ENCODE assay signal across 25 mouse cellular contexts in genomic region chr14:25206855-25207254, GRCm38 (mm10).
DNase-seq lines count a peak whose midpoint lies in the region; ATAC-seq and TF ChIP-seq lines count a peak whose summit lies in the region.
"Had no signal": no experiment of that assay in that cellular context is flagged by ENCODE, and none has a peak within 500 bp of the region (broad histone marks: within the 10 kb centered on the region; RNA-seq: fewer than 3 reads in every experiment).

No protein-coding gene starts in this region.

- no peak overlapping the region for H3K4me2 ChIP-seq in heart, embryonic 13.5 days
- no peak overlapping the region for H3K4me2 ChIP-seq in kidney, postnatal 0 days (ENCODE audit: low read length)
- H3K4me2 ChIP-seq: forebrain, embryonic 15.5 days; heart, embryonic 12.5 days; hindbrain, embryonic 13.5 days; lung, embryonic 15.5 days; neural tube, embryonic 12.5 days had no signal

- H3K9me3 ChIP-seq in heart, embryonic 13.5 days: no peaks in the 10 kb centered on the region
- no peaks in the 10 kb centered on the region for H3K9me3 ChIP-seq in kidney, postnatal 0 days (replicated peaks; ENCODE audit: low read length)
- H3K9me3 ChIP-seq in limb, embryonic 10.5 days (replicated peaks): no peaks in the 10 kb centered on the region
- H3K9me3 ChIP-seq: forebrain, embryonic 15.5 days; heart, embryonic 12.5 days; hindbrain, embryonic 13.5 days; lung, embryonic 15.5 days; megakaryocyte, embryonic 14.5 days; neural tube, embryonic 12.5 days had no signal

- H3K27ac ChIP-seq in heart, embryonic 13.5 days (replicated peaks): 0 out of 2 replicates have a peak overlapping the region, but pooled peaks have one; percentile 24
- H3K27ac ChIP-seq in kidney, postnatal 0 days: peak overlapping the region; percentile 87
- H3K27ac ChIP-seq in limb, embryonic 10.5 days: peak overlapping the region; percentile 75
- H3K27ac ChIP-seq in small intestine, adult 2 months (ENCODE audit: insufficient read depth, low read depth, low read length): peak overlapping the region; percentile 88
- H3K27ac ChIP-seq: forebrain, embryonic 15.5 days; hindbrain, embryonic 13.5 days; liver, embryonic 14.5 days; lung, embryonic 15.5 days; neural tube, embryonic 12.5 days had no signal

- ATAC-seq in heart, embryonic 13.5 days (ENCODE audit: extremely low read depth, insufficient number of reproducible peaks, low FRiP score, low TSS enrichment): no peak
- no peak for ATAC-seq in kidney, postnatal 0 days (replicated peaks; ENCODE audit: low FRiP score, low read depth)
- ATAC-seq: CD4-positive, CD25-positive, alpha-beta regulatory T cell, adult 4 months; forebrain, embryonic 15.5 days had no signal

- no peak for TF ChIP-seq POLR2A in small intestine, adult 2 months (IDR thresholded peaks at IDR 0.05; ENCODE audit: low read depth, low read length)

- no peak for TF ChIP-seq CTCF in kidney, postnatal 0 days (IDR thresholded peaks at IDR 0.05; ENCODE audit: low read depth)
- no peak for TF ChIP-seq CTCF in small intestine, adult 2 months (IDR thresholded peaks at IDR 0.05; ENCODE audit: extremely low read depth, insufficient read length, insufficient replicate concordance, low read depth, low read length)

- DNase-seq in heart, postnatal 25 days (ENCODE audit: low spot score): no peak
- DNase-seq in kidney, postnatal 0 days (ENCODE audit: low spot score): no peak
- DNase-seq in kidney, postnatal 4 days: no peak
- DNase-seq in limb, embryonic 10.5 days (ENCODE audit: low spot score): no peak
- DNase-seq in embryo, embryonic 11 days: no peak
- DNase-seq: adrenal gland, postnatal 25 days; cerebellum, adult 8-10 months; cerebellum, postnatal 36 days; heart, adult 11 months; heart, postnatal 36 days; lung, postnatal 36 days; midbrain, embryonic 14.5 days; right cerebral cortex, postnatal 14 days; spleen, adult 18-20 months had no signal

- intact Hi-C loops in heart, postnatal 25 days (cut with DNase I): no loop called here

- H3K27me3 ChIP-seq in heart, embryonic 13.5 days (replicated peaks): no peaks in the 10 kb centered on the region
- no peaks in the 10 kb centered on the region for H3K27me3 ChIP-seq in kidney, postnatal 0 days (ENCODE audit: insufficient read depth, low read length)
- no peaks in the 10 kb centered on the region for H3K27me3 ChIP-seq in limb, embryonic 10.5 days (ENCODE audit: low read depth, poor library complexity, severe bottlenecking)
- no peaks in the 10 kb centered on the region for H3K27me3 ChIP-seq in small intestine, adult 2 months (ENCODE audit: control insufficient read depth, insufficient read depth, low read length)
- H3K27me3 ChIP-seq: forebrain, embryonic 15.5 days; heart, embryonic 12.5 days; lung, embryonic 15.5 days; neural tube, embryonic 12.5 days had no signal

- H3K4me3 ChIP-seq in heart, embryonic 13.5 days: no peak overlapping the region
- no peak overlapping the region for H3K4me3 ChIP-seq in kidney, postnatal 0 days (replicated peaks; ENCODE audit: low read depth, low read length)
- no peak overlapping the region for H3K4me3 ChIP-seq in limb, embryonic 10.5 days
- no peak overlapping the region for H3K4me3 ChIP-seq in small intestine, adult 2 months (ENCODE audit: low read depth, low read length)
- H3K4me3 ChIP-seq: erythroblast, embryonic 14.5 days; forebrain, embryonic 15.5 days; heart, embryonic 12.5 days; hindbrain, embryonic 13.5 days; lung, embryonic 15.5 days; megakaryocyte, embryonic 14.5 days; neural tube, embryonic 12.5 days had no signal

- WGBS in heart, embryonic 13.5 days: 73% methylated on average over 4 of the region's 4 CpGs
- 43% methylated on average over 4 of the region's 4 CpGs for WGBS in kidney, postnatal 0 days
- 72% methylated on average over 4 of the region's 4 CpGs for WGBS in limb, embryonic 10.5 days
- WGBS in small intestine, adult 2 months: 80% methylated on average over 4 of the region's 4 CpGs

- peak overlapping the region; percentile 42; the same call in 1 of the 2 replicates for H3K9ac ChIP-seq in heart, embryonic 13.5 days
- H3K9ac ChIP-seq in kidney, postnatal 0 days (ENCODE audit: low read depth, low read length): 0 out of 2 replicates have a peak overlapping the region, but pooled peaks have one; percentile 23
- H3K9ac ChIP-seq: forebrain, embryonic 15.5 days; heart, embryonic 12.5 days; hindbrain, embryonic 13.5 days; liver, embryonic 14.5 days; lung, embryonic 15.5 days; neural tube, embryonic 12.5 days had no signal

- H3K4me1 ChIP-seq in heart, embryonic 13.5 days: peaks cover 25% of the 10 kb centered on the region
- peaks cover 35% of the 10 kb centered on the region for H3K4me1 ChIP-seq in kidney, postnatal 0 days (replicated peaks; ENCODE audit: insufficient read depth, low read length)
- H3K4me1 ChIP-seq in limb, embryonic 10.5 days: peaks cover 47% of the 10 kb centered on the region
- H3K4me1 ChIP-seq in small intestine, adult 2 months (ENCODE audit: control insufficient read depth, insufficient read depth, insufficient read length, low read length): peaks cover 50% of the 10 kb centered on the region
- H3K4me1 ChIP-seq: forebrain, embryonic 15.5 days; megakaryocyte, embryonic 14.5 days; neural tube, embryonic 12.5 days had no signal

- H3K36me3 ChIP-seq in heart, embryonic 13.5 days: no peaks in the 10 kb centered on the region
- H3K36me3 ChIP-seq in kidney, postnatal 0 days (ENCODE audit: insufficient read depth, low read length): no peaks in the 10 kb centered on the region
- no peaks in the 10 kb centered on the region for H3K36me3 ChIP-seq in limb, embryonic 10.5 days
- no peaks in the 10 kb centered on the region for H3K36me3 ChIP-seq in small intestine, adult 2 months (ENCODE audit: control insufficient read depth, insufficient read depth, low read length)
- H3K36me3 ChIP-seq: forebrain, embryonic 15.5 days; heart, embryonic 12.5 days; hindbrain, embryonic 13.5 days; lung, embryonic 15.5 days; neural tube, embryonic 12.5 days had no signal

Comparison
In these comparisons a context has a peak if more than half of its experiments do, and no peak if none do; other contexts are left out.
1. H3K27ac ChIP-seq: peak in every context shown above with its lines; median percentile 88 in small intestine, adult 2 months; 87 in kidney, postnatal 0 days; 75 in limb, embryonic 10.5 days; 24 in heart, embryonic 13.5 days.